Mouse (Mus musculus) forebrain, postnatal 0 days (tissue): ENCODE results near the gene Cpeb1. TPM values are rescaled to one million over a fixed set of nuclear protein-coding genes. Genes with fewer than 3 reads are reported as not detected.

Source experiments
- ATAC-seq: fragments of 200-750 bp; cut with Nextera tagmentation; 2 replicates; pipeline ENCODE4 v1.8.0; 2017; ENCODE audit warnings: mild to moderate bottlenecking, moderate library complexity
- DNase-seq: peaks from one replicate; pipeline ENCODE4 v3.0.0-alpha.2; 2015
- H3K27ac ChIP-seq: fragments of 300-500 bp; sonication (generic); 2 replicates; pipeline ENCODE4 v1.5.1; 2014; ENCODE audit warnings: low read depth, mild to moderate bottlenecking, antibody characterized with exemption, low read length, moderate library complexity, mixed read lengths
- H3K27me3 ChIP-seq: fragments of 300-500 bp; sonication (generic); 2 replicates; pipeline ENCODE4 v1.6.1; 2014; ENCODE audit warnings: mild to moderate bottlenecking, low read length, mixed read lengths; ENCODE audit not compliant: insufficient read depth
- H3K36me3 ChIP-seq: fragments of 300-500 bp; sonication (generic); 2 replicates; pipeline ENCODE4 v1.6.1; 2014; ENCODE audit warnings: mild to moderate bottlenecking, moderate library complexity; ENCODE audit not compliant: insufficient read depth
- H3K4me1 ChIP-seq: fragments of 300-500 bp; sonication (generic); 2 replicates; pipeline ENCODE4 v1.6.1; 2014; ENCODE audit warnings: antibody characterized with exemption; ENCODE audit not compliant: insufficient read depth
- H3K4me2 ChIP-seq: fragments of 300-500 bp; sonication (generic); 2 replicates; pipeline ENCODE4 v1.6.1; 2014; ENCODE audit warnings: low read depth, mild to moderate bottlenecking, moderate library complexity
- H3K4me3 ChIP-seq: fragments of 300-500 bp; sonication (generic); 2 replicates; pipeline ENCODE4 v1.5.1; 2014; ENCODE audit warnings: low read depth, low read length, mixed read lengths
- H3K9ac ChIP-seq: fragments of 300-500 bp; sonication (generic); 2 replicates; pipeline ENCODE4 v1.6.1; 2014; ENCODE audit warnings: mild to moderate bottlenecking
- H3K9me3 ChIP-seq: fragments of 300-500 bp; sonication (generic); 2 replicates; pipeline ENCODE4 v1.6.1; 2016; ENCODE audit warnings: low read length
- CTCF ChIP-seq: sonication (generic); IDR thresholded peaks from 2 replicates; pipeline ENCODE4 v1.5.1; 2016; ENCODE audit warnings: antibody characterized with exemption, control low read depth, low read depth
- WGBS: fragments of 180-500 bp; shearing (Covaris S2); extraction: QIAGEN DNeasy Blood & Tissue Kit; methylation state at CpG from one replicate; pipeline ENCODE4 v1.1.7; 2014; 5-methylcytosine and 5-hydroxymethylcytosine counted together
- polyA plus RNA-seq: library from polyadenylated mRNA; unstranded; fragments of >200 nt; fragmentation: Nextera tagmentation; extraction: Ambion mirVana; gene quantifications from 2 replicates; pipeline ENCODE4 v1.2.1, GENCODE M21; 2015
- total RNA-seq: library from RNA; depleted of rRNA; stranded (reverse); fragments of >200 nt; gene quantifications from 2 replicates; pipeline ENCODE4 v1.2.3, GENCODE M21; 2014

Cpeb1 gene
- total and polyA plus RNA-seq, 2 experiments from 2014 or later = 5.1 to 6.7 TPM

DNA sequence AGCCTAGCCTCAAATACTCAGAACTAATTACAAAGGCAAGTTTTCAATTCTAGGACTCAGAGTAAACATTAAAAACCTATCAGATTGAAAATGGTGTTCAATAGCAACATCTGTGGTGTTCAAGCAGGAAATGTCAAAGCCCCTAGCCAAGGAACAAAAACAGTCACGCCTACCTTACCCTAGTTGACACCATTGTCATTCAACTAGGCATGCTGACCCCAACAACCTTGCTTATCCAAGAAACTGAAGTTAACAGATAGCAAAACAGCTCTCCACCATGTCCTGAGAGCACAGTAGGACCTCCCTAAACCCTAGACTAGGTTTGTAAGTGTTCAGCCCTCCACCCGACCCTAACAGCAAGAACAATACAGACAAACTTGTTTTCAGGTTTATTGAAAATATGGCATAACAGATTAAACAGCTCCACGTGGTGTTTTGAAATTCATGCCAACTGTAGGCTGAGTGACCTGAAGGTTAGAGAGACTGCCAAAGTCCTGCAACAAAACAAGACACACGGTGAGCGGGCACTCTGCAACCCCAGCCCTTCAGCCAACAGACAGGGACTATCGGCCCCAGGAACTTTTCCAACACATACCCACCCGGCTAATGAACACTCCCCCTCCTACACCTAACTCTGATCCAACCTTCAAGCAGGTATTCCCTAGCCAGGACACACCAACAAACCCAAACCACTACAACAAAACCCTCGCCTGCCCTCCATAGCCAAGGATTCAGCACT is 112.7 kb downstream of the Cpeb1 start:
- no peaks in the 10 kb centered on the region for H3K9me3 ChIP-seq
- ATAC-seq = no peak
- H3K27ac ChIP-seq = no peak overlapping the region
- H3K36me3 ChIP-seq = peaks cover 29% of the 10 kb centered on the region
- no peak for TF ChIP-seq CTCF
- H3K27me3 ChIP-seq = no peaks in the 10 kb centered on the region
- 65% methylated on average over 8 of the region's 8 CpGs for WGBS
- DNase-seq = no peak
- H3K9ac ChIP-seq = peak overlapping the region; percentile 93; the same call in 1 of the 2 replicates
- H3K4me1 ChIP-seq = no peaks in the 10 kb centered on the region
- H3K4me2 ChIP-seq = peak overlapping the region; percentile 79
- H3K4me3 ChIP-seq = no peak overlapping the region

DNA sequence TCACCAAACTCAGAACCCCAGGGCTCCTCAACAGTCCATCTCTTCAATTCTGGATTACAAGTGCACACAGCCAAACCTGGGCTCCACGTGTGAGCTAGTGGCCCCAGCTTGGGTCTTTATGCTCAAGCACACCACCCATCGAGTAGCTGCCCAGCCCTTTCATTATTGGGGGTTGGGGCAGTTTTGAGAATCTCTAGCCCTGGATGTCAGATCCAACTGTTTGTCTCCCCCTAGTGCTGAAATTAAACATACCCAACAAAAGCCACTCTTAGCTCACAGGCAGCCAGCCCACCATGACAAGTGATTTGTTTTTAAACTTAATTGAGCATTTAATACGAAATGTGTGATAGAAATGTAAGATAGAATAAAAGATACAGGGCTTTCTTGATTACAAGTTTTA is 113.7 kb downstream of the Cpeb1 start:
- H3K9me3 ChIP-seq = no peaks in the 10 kb centered on the region
- no peak overlapping the region for H3K9ac ChIP-seq
- TF ChIP-seq CTCF = peak; percentile 61
- H3K4me2 ChIP-seq = no peak overlapping the region
- DNase-seq (peak; percentile 46), ATAC-seq (no peak)
- H3K27me3 ChIP-seq = no peaks in the 10 kb centered on the region
- no peak overlapping the region for H3K4me3 ChIP-seq
- no peak overlapping the region for H3K27ac ChIP-seq
- WGBS = 36% methylated on average over 3 of the region's 3 CpGs
- peaks cover 29% of the 10 kb centered on the region for H3K36me3 ChIP-seq
- H3K4me1 ChIP-seq = no peaks in the 10 kb centered on the region

DNA sequence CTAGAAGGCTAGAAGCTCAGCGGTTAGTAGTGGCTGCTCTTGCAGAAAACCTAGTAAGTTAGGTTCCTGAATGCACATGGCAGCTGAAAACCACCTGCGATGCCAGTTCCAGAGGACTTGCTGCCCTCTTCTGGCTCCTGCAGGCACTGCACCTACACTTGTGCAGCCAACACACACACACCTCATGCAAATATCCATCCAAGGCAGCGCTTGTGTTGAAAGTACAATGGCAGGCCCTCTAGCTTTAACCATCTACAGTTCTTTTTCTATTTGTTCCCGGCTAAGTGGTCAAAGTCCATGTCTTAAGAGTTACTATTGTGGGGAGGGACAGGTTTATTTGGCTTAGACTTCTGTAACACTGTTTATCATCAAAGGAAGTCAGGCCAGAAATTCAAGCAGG is 115.5 kb downstream of the Cpeb1 start:
- peak; percentile 51 for ATAC-seq
- no peaks in the 10 kb centered on the region for H3K9me3 ChIP-seq
- H3K4me2 ChIP-seq = no peak overlapping the region
- no peaks in the 10 kb centered on the region for H3K27me3 ChIP-seq
- peak; percentile 90 for TF ChIP-seq CTCF
- H3K4me3 ChIP-seq = no peak overlapping the region
- peaks cover 35% of the 10 kb centered on the region for H3K36me3 ChIP-seq
- 79% methylated on average over 4 of the region's 4 CpGs for WGBS
- DNase-seq = peak; percentile 74
- no peaks in the 10 kb centered on the region for H3K4me1 ChIP-seq
- no peak overlapping the region for H3K9ac ChIP-seq
- H3K27ac ChIP-seq = no peak overlapping the region

DNA sequence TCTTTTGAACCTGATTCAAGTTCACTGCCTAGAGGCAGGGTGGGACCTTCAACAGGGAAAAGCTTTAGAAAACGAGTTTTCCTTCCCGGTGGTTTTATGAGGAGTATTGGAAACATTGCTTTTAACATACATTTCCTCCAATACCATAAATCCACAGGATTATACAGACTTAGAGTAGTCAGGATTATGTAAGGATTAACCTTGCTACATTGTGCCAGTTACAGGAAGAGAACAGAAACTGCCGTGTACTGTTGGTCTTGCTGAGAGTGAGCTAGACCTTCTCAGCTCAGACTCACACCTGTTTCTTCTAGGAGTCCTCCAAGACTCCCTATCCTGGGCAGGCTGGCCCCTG is 116.8 kb downstream of the Cpeb1 start:
- WGBS = 86% methylated on average over 3 of the region's 3 CpGs
- Histone ChIP-seq H3K27me3 (no peaks in the 10 kb centered on the region), H3K9ac (no peak overlapping the region), H3K9me3 (no peaks in the 10 kb centered on the region), H3K4me3 (no peak overlapping the region), H3K36me3 (peaks cover 39% of the 10 kb centered on the region), H3K4me2 (no peak overlapping the region), H3K4me1 (no peaks in the 10 kb centered on the region), H3K27ac (no peak overlapping the region)
- ATAC-seq (no peak), DNase-seq (no peak)
- TF ChIP-seq CTCF = no peak

DNA sequence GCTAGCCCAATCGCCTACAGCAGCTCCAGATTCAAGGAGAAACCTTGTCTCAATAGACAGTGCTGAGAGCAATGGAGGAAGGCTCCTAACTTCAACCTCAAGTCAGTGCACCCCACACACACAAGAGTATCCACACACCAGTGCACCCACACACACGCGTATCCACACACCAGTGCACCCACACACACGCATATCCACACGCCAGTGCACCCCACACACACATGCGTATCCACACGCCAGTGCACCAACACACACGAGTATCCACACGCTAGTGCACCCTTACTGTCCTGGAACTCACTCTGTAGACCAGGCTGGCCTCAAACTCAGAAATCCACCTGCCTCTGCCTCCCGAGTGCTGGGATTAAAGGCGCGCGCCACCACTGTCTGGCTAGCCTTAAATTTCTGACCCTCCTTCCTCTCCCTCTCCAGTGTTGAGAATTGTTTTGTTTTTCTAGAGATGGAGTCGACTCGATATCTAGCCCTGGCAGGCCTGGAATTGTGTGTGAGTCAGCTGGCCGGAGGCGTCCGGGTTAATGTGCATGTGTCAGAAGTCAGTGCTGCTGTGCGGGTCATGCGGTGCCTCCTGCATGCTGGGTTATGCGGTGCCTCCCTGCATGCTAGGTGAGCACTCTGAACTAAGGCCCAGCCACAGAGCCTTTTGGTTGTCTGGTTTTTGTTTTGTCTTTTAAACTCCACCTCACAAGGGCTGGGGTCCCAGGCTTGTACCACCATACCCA is 117.3 kb downstream of the Cpeb1 start:
- WGBS = 96% methylated on average over 21 of the region's 21 CpGs

DNA sequence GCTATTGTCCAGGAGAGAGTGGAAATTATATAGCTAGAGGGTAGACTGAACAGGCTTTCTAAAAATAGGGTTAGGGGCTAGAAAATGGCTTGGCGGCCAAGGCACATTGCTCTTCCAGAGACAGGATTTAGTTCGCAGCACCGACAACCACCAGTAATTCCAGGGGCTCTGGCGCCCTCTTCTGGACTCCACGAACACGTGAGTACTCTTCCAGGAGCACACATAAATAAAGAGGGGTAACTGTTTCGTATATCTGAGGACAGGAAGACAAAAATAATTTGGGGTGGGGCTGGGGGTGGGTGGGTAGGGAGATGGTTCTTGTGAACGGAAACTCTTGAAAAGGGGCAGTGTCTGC is 118.9 kb downstream of the Cpeb1 start:
- H3K9ac ChIP-seq = no peak overlapping the region
- H3K4me1 ChIP-seq = no peaks in the 10 kb centered on the region
- no peaks in the 10 kb centered on the region for H3K9me3 ChIP-seq
- H3K27me3 ChIP-seq = no peaks in the 10 kb centered on the region
- no peak overlapping the region for H3K4me2 ChIP-seq
- 41% methylated on average over 8 of the region's 8 CpGs for WGBS
- TF ChIP-seq CTCF = peak; percentile 62
- peak; percentile 30; the same call in 1 of the 2 replicates for ATAC-seq
- DNase-seq = peak; percentile 61
- H3K27ac ChIP-seq = no peak overlapping the region
- no peak overlapping the region for H3K4me3 ChIP-seq
- peaks cover 47% of the 10 kb centered on the region for H3K36me3 ChIP-seq

More for the DNA sequence above, 117.3 kb downstream of the Cpeb1 start:
- H3K9ac ChIP-seq = no peak overlapping the region
- H3K36me3 ChIP-seq = peaks cover 44% of the 10 kb centered on the region
- H3K27ac ChIP-seq = no peak overlapping the region
- H3K27me3 ChIP-seq = no peaks in the 10 kb centered on the region
- DNase-seq = no peak
- H3K4me3 ChIP-seq = no peak overlapping the region
- no peak for TF ChIP-seq CTCF
- no peaks in the 10 kb centered on the region for H3K4me1 ChIP-seq
- no peaks in the 10 kb centered on the region for H3K9me3 ChIP-seq
- no peak for ATAC-seq
- H3K4me2 ChIP-seq = no peak overlapping the region
